Mouse (Mus musculus) MEL (cell line): ENCODE results near the gene Uqcr11. TPM values are rescaled to one million over a fixed set of nuclear protein-coding genes. Genes with fewer than 3 reads are reported as not detected.
A peak's percentile ranks its signal among the peaks of the same experiment; 100 is the strongest.

ENCODE experiments used
- DNase-seq: peaks from one replicate; pipeline ENCODE4 v3.0.0; 2011; ENCODE audit warnings: low read depth, low spot score
- H3K27ac ChIP-seq: 2 replicates; pipeline ENCODE4 v1.5.1; 2012; ENCODE audit warnings: low read depth, mild to moderate bottlenecking, control low read depth, low read length, moderate library complexity; ENCODE audit not compliant: control insufficient read depth
- H3K27me3 ChIP-seq, 2 experiments: fragments of 150-350 bp in 1 of 2; sonication (generic) in 1 of 2; 2 replicates each; pipeline ENCODE4 v1.6.1; 2012; ENCODE audit warnings: low read length in 2 of 2, mild to moderate bottlenecking in 2 of 2, improper control_type of control experiment in 1 of 2, moderate library complexity in 1 of 2; ENCODE audit not compliant: insufficient read depth in 2 of 2, control insufficient read depth in 1 of 2
- H3K36me3 ChIP-seq, 2 experiments: 2 replicates each; pipeline ENCODE4 v1.6.1; 2012 to 2014; ENCODE audit warnings: low read length in 2 of 2, improper control_type of control experiment in 1 of 2, inconsistent platforms in 1 of 2, mild to moderate bottlenecking in 1 of 2; ENCODE audit not compliant: insufficient read depth in 2 of 2, control insufficient read depth in 1 of 2
- H3K4me1 ChIP-seq, 2 experiments: fragments of 150-350 bp in 1 of 2; sonication (generic) in 1 of 2; 2 replicates each; pipeline ENCODE4 v1.6.1; 2012; ENCODE audit warnings: low read length in 2 of 2, improper control_type of control experiment in 1 of 2, mild to moderate bottlenecking in 1 of 2; ENCODE audit not compliant: insufficient read depth in 2 of 2, control insufficient read depth in 1 of 2
- H3K4me3 ChIP-seq, 2 experiments: fragments of 150-350 bp in 1 of 2; sonication (generic) in 1 of 2; 2 replicates each; pipeline ENCODE4 v1.5.1; 2012; ENCODE audit warnings: low read depth in 2 of 2, low read length in 2 of 2, mild to moderate bottlenecking in 2 of 2, moderate library complexity in 2 of 2, control low read depth in 1 of 2, improper control_type of control experiment in 1 of 2; ENCODE audit not compliant: control insufficient read depth in 1 of 2, insufficient read depth in 1 of 2
- H3K79me2 ChIP-seq: 2 replicates; pipeline ENCODE4 v1.6.1; 2012; ENCODE audit warnings: mild to moderate bottlenecking, low read length, moderate library complexity; ENCODE audit not compliant: control insufficient read depth, poor library complexity, insufficient read depth
- H3K9ac ChIP-seq: 2 replicates; pipeline ENCODE4 v1.6.1; 2012; ENCODE audit warnings: low read depth, mild to moderate bottlenecking, control low read depth, low read length, moderate library complexity; ENCODE audit not compliant: control insufficient read depth, poor library complexity, severe bottlenecking
- H3K9me3 ChIP-seq: fragments of 150-350 bp; sonication (generic); replicated peaks from 2 replicates; pipeline ENCODE4 v1.6.1; 2012; ENCODE audit warnings: mild to moderate bottlenecking, low read length, improper control_type of control experiment, moderate library complexity; ENCODE audit not compliant: insufficient read depth
- BHLHE40 ChIP-seq: IDR thresholded peaks from 2 replicates; pipeline ENCODE4 v1.6.1; 2012; ENCODE audit warnings: low read depth, mild to moderate bottlenecking, inconsistent platforms, low read length, improper control_type of control experiment, borderline replicate concordance
- CHD2 ChIP-seq: IDR thresholded peaks from 2 replicates; pipeline ENCODE4 v1.6.1; 2011; ENCODE audit warnings: low read length, improper control_type of control experiment
- CTCF ChIP-seq, 3 experiments: IDR thresholded peaks in 2 of 3; conservative IDR thresholded peaks in 1 of 3; 2 replicates each; pipeline ENCODE4 v1.5.1; 2011 to 2012; ENCODE audit warnings: low read length in 3 of 3, low read depth in 2 of 3, mild to moderate bottlenecking in 2 of 3, improper control_type of control experiment in 1 of 3, inconsistent platforms in 1 of 3, mixed read lengths in 1 of 3, moderate library complexity in 1 of 3; ENCODE audit not compliant: control insufficient read depth in 1 of 3, insufficient read depth in 1 of 3, poor library complexity in 1 of 3, severe bottlenecking in 1 of 3
- ELF1 ChIP-seq: IDR thresholded peaks from 2 replicates; pipeline ENCODE4 v1.6.1; 2014; ENCODE audit warnings: low read depth, mild to moderate bottlenecking, inconsistent platforms, low read length, improper control_type of control experiment, moderate library complexity
- EP300 ChIP-seq, 2 experiments: IDR thresholded peaks; 2 replicates each; pipeline ENCODE4 v1.6.1; 2011; ENCODE audit warnings: improper control_type of control experiment in 2 of 2, low read length in 2 of 2, low read depth in 1 of 2, mild to moderate bottlenecking in 1 of 2
- ETS1 ChIP-seq: IDR thresholded peaks from 2 replicates; pipeline ENCODE4 v1.6.1; 2012; ENCODE audit warnings: low read depth, mild to moderate bottlenecking, inconsistent platforms, low read length, improper control_type of control experiment, moderate library complexity
- HCFC1 ChIP-seq: IDR thresholded peaks from 2 replicates; pipeline ENCODE4 v1.6.1; 2012; ENCODE audit warnings: low read depth, mild to moderate bottlenecking, inconsistent platforms, low read length, improper control_type of control experiment, moderate library complexity
- JUND ChIP-seq: IDR thresholded peaks from 2 replicates; pipeline ENCODE4 v1.6.1; 2011; ENCODE audit warnings: low read depth, mild to moderate bottlenecking, improper control_type of control experiment, low read length
- KAT2A ChIP-seq: conservative IDR thresholded peaks from 2 replicates; pipeline ENCODE4 v1.6.1; 2012; ENCODE audit warnings: low read depth, low read length, improper control_type of control experiment, inconsistent platforms
- MAX ChIP-seq: IDR thresholded peaks from 2 replicates; pipeline ENCODE4 v1.6.1; 2011; ENCODE audit warnings: low read length, improper control_type of control experiment
- MAZ ChIP-seq: IDR thresholded peaks from 2 replicates; pipeline ENCODE4 v1.6.1; 2012; ENCODE audit warnings: low read depth, mild to moderate bottlenecking, inconsistent platforms, low read length, improper control_type of control experiment
- MEF2A ChIP-seq: IDR thresholded peaks from 2 replicates; pipeline ENCODE4 v1.6.1; 2014; ENCODE audit warnings: low read depth, mild to moderate bottlenecking, inconsistent platforms, low read length, improper control_type of control experiment; ENCODE audit not compliant: poor library complexity, insufficient replicate concordance, severe bottlenecking; ENCODE audit errors: extremely low read depth
- MXI1 ChIP-seq: IDR thresholded peaks from 2 replicates; pipeline ENCODE4 v1.6.1; 2011; ENCODE audit warnings: mild to moderate bottlenecking, low read depth, low read length, improper control_type of control experiment
- MYB ChIP-seq: IDR thresholded peaks from 2 replicates; pipeline ENCODE4 v1.6.1; 2011; ENCODE audit warnings: mild to moderate bottlenecking, low read depth, low read length, improper control_type of control experiment
- MYC ChIP-seq: IDR thresholded peaks from 2 replicates; pipeline ENCODE4 v1.6.1; 2011; ENCODE audit warnings: low read depth, mild to moderate bottlenecking, low read length, improper control_type of control experiment, moderate library complexity
- NELFE ChIP-seq: IDR thresholded peaks from 2 replicates; pipeline ENCODE4 v1.6.1; 2011; ENCODE audit warnings: low read depth, low read length, improper control_type of control experiment
- NRF1 ChIP-seq: IDR thresholded peaks from 2 replicates; pipeline ENCODE4 v1.6.1; 2014; ENCODE audit warnings: low read depth, mild to moderate bottlenecking, inconsistent platforms, low read length, improper control_type of control experiment, moderate library complexity; ENCODE audit not compliant: poor library complexity, insufficient read depth, severe bottlenecking
- POLR2A ChIP-seq, 2 experiments: IDR thresholded peaks; 2 replicates each; pipeline ENCODE4 v1.6.1; 2011 to 2012; ENCODE audit warnings: low read length in 2 of 2, mild to moderate bottlenecking in 2 of 2, control low read depth in 1 of 2, improper control_type of control experiment in 1 of 2, low read depth in 1 of 2, moderate library complexity in 1 of 2; ENCODE audit not compliant: control insufficient read depth in 1 of 2, insufficient read depth in 1 of 2, poor library complexity in 1 of 2
- POLR2AphosphoS2 ChIP-seq: IDR thresholded peaks from 2 replicates; pipeline ENCODE4 v1.6.1; 2011; ENCODE audit warnings: low read length, improper control_type of control experiment
- POLR2AphosphoS5 ChIP-seq: IDR thresholded peaks from 2 replicates; pipeline ENCODE4 v1.6.1; 2012; ENCODE audit warnings: low read depth, borderline replicate concordance, mild to moderate bottlenecking, inconsistent platforms, low read length, moderate library complexity, mixed read lengths
- RAD21 ChIP-seq: IDR thresholded peaks from 2 replicates; pipeline ENCODE4 v1.6.1; 2011; ENCODE audit warnings: mild to moderate bottlenecking, low read depth, low read length, improper control_type of control experiment
- RCOR1 ChIP-seq: IDR thresholded peaks from 2 replicates; pipeline ENCODE4 v1.6.1; 2012; ENCODE audit warnings: low read depth, mild to moderate bottlenecking, inconsistent platforms, low read length, improper control_type of control experiment
- SIN3A ChIP-seq: IDR thresholded peaks from 2 replicates; pipeline ENCODE4 v1.6.1; 2012; ENCODE audit warnings: low read length, improper control_type of control experiment, inconsistent platforms
- SMC3 ChIP-seq: IDR thresholded peaks from 2 replicates; pipeline ENCODE4 v1.6.1; 2011; ENCODE audit warnings: low read depth, low read length, improper control_type of control experiment
- TAL1 ChIP-seq: IDR thresholded peaks from 2 replicates; pipeline ENCODE4 v1.6.1; 2012; ENCODE audit warnings: mild to moderate bottlenecking, inconsistent platforms, low read length, moderate library complexity, mixed read lengths
- TBP ChIP-seq: IDR thresholded peaks from 2 replicates; pipeline ENCODE4 v1.8.0; 2011; ENCODE audit warnings: low read depth, low read length, improper control_type of control experiment
- TCF12 ChIP-seq: IDR thresholded peaks from 2 replicates; pipeline ENCODE4 v1.6.1; 2014; ENCODE audit warnings: low read depth, mild to moderate bottlenecking, inconsistent platforms, low read length, improper control_type of control experiment, moderate library complexity
- UBTF ChIP-seq: IDR thresholded peaks from 2 replicates; pipeline ENCODE4 v1.6.1; 2012; ENCODE audit warnings: low read depth, mild to moderate bottlenecking, inconsistent platforms, low read length, improper control_type of control experiment, moderate library complexity, borderline replicate concordance; ENCODE audit not compliant: insufficient read depth
- USF1 ChIP-seq: IDR thresholded peaks from 2 replicates; pipeline ENCODE4 v1.6.1; 2014; ENCODE audit warnings: low read depth, mild to moderate bottlenecking, inconsistent platforms, low read length, improper control_type of control experiment, moderate library complexity
- USF2 ChIP-seq, 2 experiments: IDR thresholded peaks; 2 replicates each; pipeline ENCODE4 v1.6.1; 2011 to 2012; ENCODE audit warnings: improper control_type of control experiment in 2 of 2, low read length in 2 of 2, borderline replicate concordance in 1 of 2, inconsistent platforms in 1 of 2, low read depth in 1 of 2, mild to moderate bottlenecking in 1 of 2; ENCODE audit not compliant: insufficient read depth in 1 of 2
- ZMIZ1 ChIP-seq: IDR thresholded peaks from 2 replicates; pipeline ENCODE4 v1.6.1; 2012; ENCODE audit warnings: low read depth, mild to moderate bottlenecking, inconsistent platforms, low read length, improper control_type of control experiment, moderate library complexity
- ZNF384 ChIP-seq: IDR thresholded peaks from 2 replicates; pipeline ENCODE4 v1.6.1; 2012; ENCODE audit warnings: low read depth, mild to moderate bottlenecking, inconsistent platforms, low read length, improper control_type of control experiment
- polyA plus RNA-seq, 2 experiments: library from polyadenylated mRNA; stranded (reverse) in 1 of 2; unstranded in 1 of 2; fragments of >175 nt in 1 of 2; fragments of >200 nt in 1 of 2; gene quantifications; 2 replicates each; pipeline versions ENCODE4 v1.2.1 to v1.2.4; 2012; ENCODE audit warnings: low replicate concordance in 2 of 2, low read depth in 1 of 2; ENCODE audit not compliant: insufficient read length in 2 of 2, insufficient read depth in 1 of 2, missing spikeins in 1 of 2
- total RNA-seq: library from RNA; depleted of rRNA; stranded (reverse); fragments of 300-350 nt; gene quantifications from 2 replicates; pipeline ENCODE4 v1.2.3, GENCODE M21; 2012

The Uqcr11 gene
- total and polyA plus RNA-seq, 3 experiments, result 481 to 935 TPM; not detected in 1

DNA sequence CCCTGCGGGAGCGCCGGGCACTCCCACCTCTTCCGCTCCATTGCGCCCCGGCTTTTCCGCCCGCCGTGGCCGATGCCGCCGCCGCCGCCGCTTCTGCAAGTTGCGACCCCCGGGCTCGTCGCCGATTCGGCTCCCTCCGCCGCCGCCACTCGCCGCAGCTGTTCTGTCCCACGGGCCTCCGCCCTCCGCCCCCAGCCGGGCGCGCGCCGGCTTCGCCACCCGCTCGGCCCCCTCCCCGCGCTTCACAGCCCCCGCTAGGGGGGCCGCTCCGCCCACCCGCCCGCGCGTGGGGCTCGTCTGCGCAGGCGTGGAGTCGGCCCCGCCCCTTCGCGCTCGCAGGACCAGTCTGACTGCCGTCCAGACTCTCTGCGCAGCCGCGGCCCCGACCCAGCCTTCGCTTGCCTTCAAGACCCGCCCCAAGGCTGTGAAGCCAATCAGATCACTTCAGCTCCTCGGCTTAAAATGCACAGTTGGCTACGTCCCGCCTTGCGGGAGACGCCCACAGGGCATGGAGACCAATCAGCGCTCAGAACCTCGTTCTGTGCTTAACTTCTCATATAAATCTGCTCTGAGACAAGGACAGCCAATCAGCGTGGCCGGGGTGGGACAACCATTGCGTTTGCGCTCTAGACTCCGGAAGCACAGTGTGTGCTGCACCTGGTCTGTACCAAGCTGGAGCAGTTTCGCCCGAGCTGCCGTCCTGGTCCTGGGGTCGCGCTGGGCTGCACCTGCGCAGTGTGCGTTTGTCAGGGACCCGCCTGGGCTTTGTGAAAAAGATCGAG, 7.2 kb downstream of the Uqcr11 start, which contains the start of gene Mbd3 (continued):
- TF ChIP-seq MAZ (peak; percentile 93; the same call in 1 of the 2 replicates), MYC (no peak; the same call in 1 of the 2 replicates), JUND (no peak), CTCF (IDR thresholded peaks at IDR 0.05 in 2 of 3, conservative IDR thresholded peaks at IDR 0.05 in 1 of 3; ENCODE audit: control insufficient read depth in 1 of 3, insufficient read depth in 1 of 3, low read depth in 2 of 3, low read length in 3 of 3, poor library complexity in 1 of 3, severe bottlenecking in 1 of 3) (no peak)

DNA sequence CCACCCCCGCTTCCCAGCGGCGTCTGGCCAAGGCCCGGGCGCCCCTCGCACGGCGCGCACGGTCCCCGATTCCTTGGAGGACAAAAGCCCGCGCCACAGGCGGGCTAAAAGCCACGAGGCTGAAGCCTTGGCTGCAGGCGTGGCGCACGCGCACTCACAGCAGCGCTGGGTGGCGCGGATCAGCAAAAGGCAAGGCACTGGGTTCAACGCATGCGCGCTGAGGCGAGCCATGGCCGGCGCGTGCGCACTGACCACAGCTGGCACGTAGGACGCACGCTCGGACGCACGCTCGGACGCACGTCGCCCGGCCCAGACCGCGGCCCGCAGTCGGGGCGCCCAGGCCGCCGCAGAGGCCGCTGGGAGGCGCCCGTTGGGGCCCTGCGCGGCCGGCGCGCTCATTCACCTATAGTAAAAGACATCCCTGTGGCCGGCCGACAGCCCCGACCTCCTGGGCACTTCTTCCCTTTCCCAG, 7.9 kb downstream of the Uqcr11 start:
- peak overlapping the region; percentile 98 for H3K9ac ChIP-seq
- H3K36me3 ChIP-seq, result peaks cover 12 to 21% of the 10 kb centered on the region in 2 experiments
- H3K4me1 ChIP-seq, result peaks cover 0 to 26% of the 10 kb centered on the region in 2 experiments; a peak in 3 of 4 replicates
- TF ChIP-seq TAL1 (no peak), BHLHE40 (no peak), ELF1 (no peak), SMC3 (no peak), ETS1 (no peak), MEF2A (peak; percentile 47; the same call in 1 of the 2 replicates), UBTF (no peak), POLR2AphosphoS5 (no peak), MAZ (no peak), USF1 (peak; percentile 45), TCF12 (peak; percentile 64), POLR2A (IDR thresholded peaks at IDR 0.05; ENCODE audit: control insufficient read depth in 1 of 2, insufficient read depth in 1 of 2, low read depth in 1 of 2, low read length in 2 of 2, poor library complexity in 1 of 2) (peak; percentile 80 to 85), TBP (peak; percentile 72), MAX (peak; percentile 96), NRF1 (peak; percentile 93), RCOR1 (no peak), MYB (0 out of 2 replicates have a peak, but pooled peaks have one; percentile 10), NELFE (peak; percentile 95), ZNF384 (no peak), EP300 (IDR thresholded peaks at IDR 0.05; ENCODE audit: low read depth in 1 of 2, low read length in 2 of 2) (0 out of 4 replicates have a peak, but pooled peaks of 1 of the 2 experiments have one; percentile 14), MXI1 (peak; percentile 90), RAD21 (no peak), POLR2AphosphoS2 (peak; percentile 74), SIN3A (peak; percentile 76), KAT2A (no peak; the same call in 1 of the 2 replicates), USF2 (IDR thresholded peaks at IDR 0.05; ENCODE audit: borderline replicate concordance in 1 of 2, insufficient read depth in 1 of 2, low read depth in 1 of 2, low read length in 2 of 2) (no peak), JUND (no peak), MYC (peak; percentile 92), ZMIZ1 (peak; percentile 94), HCFC1 (peak; percentile 79), CHD2 (no peak)

More for the DNA sequence above, 7.9 kb downstream of the Uqcr11 start:
- DNase-seq, result peak; percentile 98
- peaks cover 30% of the 10 kb centered on the region for H3K79me2 ChIP-seq
- no peaks in the 10 kb centered on the region for H3K27me3 ChIP-seq
- peak overlapping the region; percentile 69 to 74 for H3K4me3 ChIP-seq
- H3K27ac ChIP-seq, result peak overlapping the region; percentile 93
- H3K9me3 ChIP-seq, result no peaks in the 10 kb centered on the region
